Mouse (Mus musculus) G1E (cell line): ENCODE measurements around the gene Lce1h. TPM values are rescaled to one million over a fixed set of nuclear protein-coding genes. Genes with fewer than 3 reads are reported as not detected.

Source experiments
- ATAC-seq: 2 replicates; pipeline ENCODE4 v1.8.0; 2016; ENCODE audit warnings: mild to moderate bottlenecking; ENCODE audit not compliant: insufficient number of reproducible peaks, poor library complexity, low FRiP score, severe bottlenecking; ENCODE audit errors: extremely low read depth
- DNase-seq: peaks from one replicate; pipeline ENCODE4 v3.0.0; 2012; ENCODE audit warnings: low spot score
- H3K27me3 ChIP-seq: 2 replicates; pipeline ENCODE4 v1.6.1; 2012; ENCODE audit warnings: mild to moderate bottlenecking, low read length, inconsistent platforms; ENCODE audit not compliant: insufficient read depth
- H3K36me3 ChIP-seq: replicated peaks from 2 replicates; pipeline ENCODE3; 2012; ENCODE audit warnings: mild to moderate bottlenecking, inconsistent platforms
- H3K4me1 ChIP-seq: 2 replicates; pipeline ENCODE4 v1.6.1; 2012; ENCODE audit warnings: low read depth, low read length, inconsistent platforms, mixed read lengths; ENCODE audit not compliant: insufficient read depth
- H3K4me3 ChIP-seq: 2 replicates; pipeline ENCODE4 v1.5.1; 2012; ENCODE audit warnings: low read depth, mild to moderate bottlenecking, inconsistent platforms, low read length, moderate library complexity, mixed read lengths
- H3K9me3 ChIP-seq: replicated peaks from 2 replicates; pipeline ENCODE4 v1.6.1; 2012; ENCODE audit warnings: inconsistent platforms
- CTCF ChIP-seq: IDR thresholded peaks from 2 replicates; pipeline ENCODE4 v1.5.1; 2012; ENCODE audit warnings: low read depth, low read length, inconsistent platforms, mixed read lengths
- GATA1 ChIP-seq: IDR thresholded peaks from 2 replicates; pipeline ENCODE4 v1.6.1; 2012; ENCODE audit warnings: borderline replicate concordance, low read length, inconsistent platforms, mixed read lengths
- GATA2 ChIP-seq: IDR thresholded peaks from 2 replicates; pipeline ENCODE4 v1.6.1; 2012; ENCODE audit warnings: low read depth, low read length, inconsistent platforms, borderline replicate concordance
- POLR2AphosphoS5 ChIP-seq: IDR thresholded peaks from 2 replicates; pipeline ENCODE4 v1.6.1; 2012; ENCODE audit warnings: low read depth, low read length, inconsistent platforms; ENCODE audit not compliant: insufficient replicate concordance
- TAL1 ChIP-seq: conservative IDR thresholded peaks from 2 replicates; pipeline ENCODE4 v1.6.1; 2012; ENCODE audit warnings: low read depth, low read length, inconsistent platforms, mixed read lengths
- polyA plus RNA-seq: library from polyadenylated mRNA; stranded (reverse); fragments of >175 nt; gene quantifications from 2 replicates; pipeline ENCODE4 v1.2.3, GENCODE M21; 2012
- total RNA-seq, 2 experiments: library from RNA; stranded (forward) in 1 of 2; stranded (reverse) in 1 of 2; fragments of 200-1000 nt in 1 of 2; fragments of >200 nt in 1 of 2; fragmentation: Nextera tagmentation in 1 of 2; gene quantifications; 2 replicates each; pipeline ENCODE4 v1.2.3; 2014 to 2017

The Lce1h gene
- total RNA-seq (2014; fragmentation: Nextera tagmentation) = not detected in 2 replicates
- not detected in 2 replicates for total RNA-seq (2017)
- polyA plus RNA-seq = not detected in 2 replicates

DNA sequence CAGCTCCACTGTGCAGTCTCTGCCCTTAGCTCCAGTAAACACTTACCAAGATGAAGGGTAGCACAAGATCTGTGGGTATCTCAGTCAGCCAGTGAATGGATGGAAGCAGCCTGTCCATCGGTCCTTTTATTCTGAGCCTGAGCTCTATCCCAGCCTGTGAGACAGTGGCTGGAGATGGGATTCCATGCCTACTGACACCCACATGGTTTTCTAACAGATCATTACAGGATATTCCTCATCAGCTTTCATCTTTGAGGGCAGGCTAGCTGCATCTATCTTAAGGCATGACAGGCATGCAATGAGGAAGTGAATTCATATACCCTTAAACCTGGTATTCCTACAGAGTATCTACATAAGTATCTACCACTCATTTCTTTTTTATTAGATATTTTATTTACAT lies at the start of gene Lce1h:
TSS of gene Lce1h (minus strand) at position 101 of the 400 bp plus-strand sequence.
- Histone ChIP-seq H3K4me3 (no peak within 1 kb of the TSS), H3K9me3 (peaks cover 2% of the 10 kb centered on the region; the same call in 1 of the 2 replicates), H3K36me3 (no peaks in the 10 kb centered on the region), H3K27me3 (no peaks in the 10 kb centered on the region), H3K4me1 (no peaks in the 10 kb centered on the region)
- DNase-seq (no peak), ATAC-seq (no peak)
- TF ChIP-seq POLR2AphosphoS5 (no peak), CTCF (no peak), GATA2 (no peak), TAL1 (no peak), GATA1 (no peak)

GRCm38 (mm10) chr3:92807791-92808190 lies 42.9 kb upstream of the Lce1h start, which contains the start of gene Lce1k:
Gene Lce1k, minus strand, starts transcription at chr3:92807891.
- Histone ChIP-seq H3K36me3 (no peaks in the 10 kb centered on the region), H3K4me3 (no peak within 1 kb of the TSS), H3K27me3 (no peaks in the 10 kb centered on the region), H3K4me1 (no peaks in the 10 kb centered on the region), H3K9me3 (0 out of 2 replicates have a peak, but pooled peaks cover 3% of the 10 kb centered on the region)
- ATAC-seq (no peak), DNase-seq (no peak)
- TF ChIP-seq POLR2AphosphoS5 = no peak
- no peak for TF ChIP-seq TAL1
- TF ChIP-seq GATA2 = no peak
- no peak for TF ChIP-seq CTCF
- TF ChIP-seq GATA1 = no peak

DNA sequence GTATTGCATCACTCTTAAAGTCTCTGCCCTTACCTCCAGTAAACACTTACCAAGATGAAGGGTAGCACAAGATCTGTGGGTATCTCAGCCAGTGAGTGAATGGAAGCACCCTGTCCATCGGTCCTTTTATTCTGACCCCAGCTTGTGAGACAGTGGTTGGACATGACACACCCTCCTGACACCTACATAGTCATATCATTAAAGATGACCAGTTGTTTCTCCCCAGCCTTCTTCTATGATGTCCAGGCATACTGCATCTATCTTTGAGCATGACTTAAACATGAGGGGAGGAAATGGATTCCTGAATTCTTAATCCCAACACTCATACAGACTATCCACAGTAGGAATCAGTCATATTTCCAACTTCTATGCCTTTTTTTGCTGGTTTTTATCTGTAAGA lies 25.5 kb upstream of the Lce1h start, which contains the start of gene Lce1j:
TSS of gene Lce1j (minus strand) at position 101 of the 400 bp plus-strand sequence.
- DNase-seq = no peak
- no peaks in the 10 kb centered on the region for H3K9me3 ChIP-seq
- TF ChIP-seq CTCF (no peak), TAL1 (no peak), GATA2 (no peak), GATA1 (no peak), POLR2AphosphoS5 (no peak)
- no peak for ATAC-seq
- no peaks in the 10 kb centered on the region for H3K36me3 ChIP-seq
- H3K4me1 ChIP-seq = no peaks in the 10 kb centered on the region
- no peak within 1 kb of the TSS for H3K4me3 ChIP-seq
- H3K27me3 ChIP-seq = no peaks in the 10 kb centered on the region

- H3K27me3 ChIP-seq = no peaks in the 10 kb centered on the region
- H3K36me3 ChIP-seq = no peaks in the 10 kb centered on the region
- no peak for TF ChIP-seq GATA2
- no peak for TF ChIP-seq CTCF
- no peak for TF ChIP-seq GATA1
- no peak for TF ChIP-seq TAL1
- TF ChIP-seq POLR2AphosphoS5 = no peak
- H3K4me1 ChIP-seq = no peaks in the 10 kb centered on the region
- no peaks in the 10 kb centered on the region; the same call in 1 of the 2 replicates for H3K9me3 ChIP-seq
- no peak for DNase-seq
- no peak for ATAC-seq
- H3K4me3 ChIP-seq = no peak within 1 kb of the TSS
These were observed 13.9 kb upstream of the Lce1h start, which contains the start of gene Lce1i for GRCm38 (mm10) chr3:92778799-92779198. Gene Lce1i, minus strand, starts transcription at chr3:92778899.

DNA sequence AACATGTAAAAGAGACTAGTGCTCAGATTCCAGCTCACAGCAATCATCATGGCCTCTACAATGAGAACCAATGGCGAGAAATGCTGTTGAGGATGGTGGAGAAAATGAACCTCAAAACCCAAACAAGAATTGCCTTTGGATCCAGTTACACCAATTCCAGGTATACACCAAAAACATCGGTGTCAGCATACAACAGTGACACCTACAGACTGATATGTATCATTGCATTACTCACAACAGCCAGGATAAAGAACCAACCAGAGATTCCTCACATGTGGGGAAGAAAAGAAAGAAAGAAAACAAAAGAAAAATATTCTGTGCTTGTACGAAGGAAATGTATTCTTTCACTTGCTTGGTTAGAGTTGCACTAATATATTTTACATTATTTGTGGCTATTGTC lies 6.7 kb upstream of the Lce1h start:
- no peaks in the 10 kb centered on the region for H3K4me1 ChIP-seq
- ATAC-seq (no peak), DNase-seq (no peak)
- no peak overlapping the region for H3K4me3 ChIP-seq
- H3K36me3 ChIP-seq = no peaks in the 10 kb centered on the region
- TF ChIP-seq TAL1 = no peak
- no peak for TF ChIP-seq POLR2AphosphoS5
- no peak for TF ChIP-seq CTCF
- no peak for TF ChIP-seq GATA1
- TF ChIP-seq GATA2 = no peak
- H3K27me3 ChIP-seq = no peaks in the 10 kb centered on the region
- no peaks in the 10 kb centered on the region; the same call in 1 of the 2 replicates for H3K9me3 ChIP-seq

GRCm38 (mm10) chr3:92753197-92753596 lies 11.7 kb downstream of the Lce1h start:
- Histone ChIP-seq H3K9me3 (no peaks in the 10 kb centered on the region), H3K27me3 (no peaks in the 10 kb centered on the region), H3K36me3 (no peaks in the 10 kb centered on the region), H3K4me3 (no peak overlapping the region), H3K4me1 (no peaks in the 10 kb centered on the region)
- DNase-seq (no peak), ATAC-seq (no peak)
- no peak for TF ChIP-seq TAL1
- TF ChIP-seq POLR2AphosphoS5 = no peak
- TF ChIP-seq GATA1 = no peak
- TF ChIP-seq GATA2 = no peak
- TF ChIP-seq CTCF = no peak
